Mouse (Mus musculus): Measurements from ENCODE around the gene Fam189a2. TPM values are rescaled to one million over a fixed set of nuclear protein-coding genes. Genes with fewer than 3 reads are reported as not detected.

Fam189a2 gene
- total and polyA plus RNA-seq, 2 experiments from 2014 or later: 2.5 to 16.9 TPM

- Histone ChIP-seq H3K4me3 (ENCODE audit: low read depth, low read length) (no peak overlapping the region), H3K4me1 (ENCODE audit: insufficient read depth, low read length) (0 out of 2 replicates have a peak, but pooled peaks cover 4% of the 10 kb centered on the region), H3K4me2 (ENCODE audit: low read depth, low read length, poor library complexity, severe bottlenecking) (no peak overlapping the region), H3K9me3 (ENCODE audit: low read length) (no peaks in the 10 kb centered on the region), H3K27me3 (ENCODE audit: insufficient read depth, low read length) (no peaks in the 10 kb centered on the region), H3K27ac (ENCODE audit: low read depth, low read length) (no peak overlapping the region), H3K36me3 (ENCODE audit: insufficient read depth, low read length) (no peaks in the 10 kb centered on the region), H3K9ac (replicated peaks; ENCODE audit: low read length, poor library complexity, severe bottlenecking) (no peak overlapping the region)
- DNase-seq (ENCODE audit: low spot score) (peak; percentile 69), ATAC-seq (ENCODE audit: low FRiP score) (no peak; the same call in 1 of the 2 replicates)
- TF ChIP-seq CTCF (IDR thresholded peaks at IDR 0.05): no peak; the same call in 1 of the 2 replicates
- 43% methylated on average over 3 of the region's 3 CpGs for WGBS
Observed at GRCm38 (mm10) chr19:23960275-23960674, 70.5 kb downstream of the Fam189a2 start.

- no peak for ATAC-seq (ENCODE audit: low FRiP score)
- Histone ChIP-seq H3K9ac (replicated peaks; ENCODE audit: low read length, poor library complexity, severe bottlenecking) (no peak overlapping the region), H3K4me3 (ENCODE audit: low read depth, low read length) (no peak overlapping the region), H3K9me3 (ENCODE audit: low read length) (no peaks in the 10 kb centered on the region), H3K27ac (ENCODE audit: low read depth, low read length) (no peak overlapping the region), H3K4me2 (ENCODE audit: low read depth, low read length, poor library complexity, severe bottlenecking) (no peak overlapping the region), H3K4me1 (ENCODE audit: insufficient read depth, low read length) (0 out of 2 replicates have a peak, but pooled peaks cover 4% of the 10 kb centered on the region), H3K36me3 (ENCODE audit: insufficient read depth, low read length) (no peaks in the 10 kb centered on the region), H3K27me3 (ENCODE audit: insufficient read depth, low read length) (no peaks in the 10 kb centered on the region)
- 42% methylated on average over 7 of the region's 7 CpGs for WGBS
- no peak for TF ChIP-seq CTCF (IDR thresholded peaks at IDR 0.05)
- peak; percentile 35 for DNase-seq (ENCODE audit: low spot score)
Observed at GRCm38 (mm10) chr19:23959870-23960269, 70.9 kb downstream of the Fam189a2 start.

GRCm38 (mm10) chr19:23958925-23959324, 71.9 kb downstream of the Fam189a2 start:
- 0 out of 2 replicates have a peak, but pooled peaks cover 4% of the 10 kb centered on the region for H3K4me1 ChIP-seq (ENCODE audit: insufficient read depth, low read length)
- ATAC-seq (ENCODE audit: low FRiP score) (no peak), DNase-seq (ENCODE audit: low spot score) (peak; percentile 66)
- no peak overlapping the region for H3K27ac ChIP-seq (ENCODE audit: low read depth, low read length)
- H3K9ac ChIP-seq (replicated peaks; ENCODE audit: low read length, poor library complexity, severe bottlenecking): no peak overlapping the region
- no peaks in the 10 kb centered on the region for H3K9me3 ChIP-seq (ENCODE audit: low read length)
- H3K36me3 ChIP-seq (ENCODE audit: insufficient read depth, low read length): no peaks in the 10 kb centered on the region
- no peak overlapping the region for H3K4me3 ChIP-seq (ENCODE audit: low read depth, low read length)
- H3K27me3 ChIP-seq (ENCODE audit: insufficient read depth, low read length): no peaks in the 10 kb centered on the region
- 47% methylated on average over 6 of the region's 6 CpGs for WGBS
- H3K4me2 ChIP-seq (ENCODE audit: low read depth, low read length, poor library complexity, severe bottlenecking): no peak overlapping the region
- TF ChIP-seq CTCF (IDR thresholded peaks at IDR 0.05): peak; percentile 79

- Histone ChIP-seq H3K27me3 (ENCODE audit: insufficient read depth, low read length) (no peaks in the 10 kb centered on the region), H3K4me1 (ENCODE audit: insufficient read depth, low read length) (0 out of 2 replicates have a peak, but pooled peaks cover 4% of the 10 kb centered on the region), H3K9ac (replicated peaks; ENCODE audit: low read length, poor library complexity, severe bottlenecking) (no peak overlapping the region), H3K9me3 (ENCODE audit: low read length) (no peaks in the 10 kb centered on the region), H3K4me3 (ENCODE audit: low read depth, low read length) (no peak overlapping the region), H3K4me2 (ENCODE audit: low read depth, low read length, poor library complexity, severe bottlenecking) (no peak overlapping the region), H3K36me3 (ENCODE audit: insufficient read depth, low read length) (no peaks in the 10 kb centered on the region), H3K27ac (ENCODE audit: low read depth, low read length) (no peak overlapping the region)
- no peak for ATAC-seq (ENCODE audit: low FRiP score)
- WGBS: 80% methylated on average over 7 of the region's 7 CpGs
- TF ChIP-seq CTCF (IDR thresholded peaks at IDR 0.05): no peak
- DNase-seq (ENCODE audit: low spot score): no peak
Observed at GRCm38 (mm10) chr19:23957563-23957962, 73.3 kb downstream of the Fam189a2 start.

- H3K27me3 ChIP-seq (ENCODE audit: insufficient read depth, low read length): no peaks in the 10 kb centered on the region
- no peak overlapping the region for H3K4me2 ChIP-seq (ENCODE audit: low read depth, low read length, poor library complexity, severe bottlenecking)
- ATAC-seq (ENCODE audit: low FRiP score): no peak
- no peaks in the 10 kb centered on the region for H3K9me3 ChIP-seq (ENCODE audit: low read length)
- no peaks in the 10 kb centered on the region for H3K36me3 ChIP-seq (ENCODE audit: insufficient read depth, low read length)
- no peak overlapping the region for H3K9ac ChIP-seq (replicated peaks; ENCODE audit: low read length, poor library complexity, severe bottlenecking)
- no peak overlapping the region for H3K4me3 ChIP-seq (ENCODE audit: low read depth, low read length)
- no peak overlapping the region for H3K27ac ChIP-seq (ENCODE audit: low read depth, low read length)
- TF ChIP-seq CTCF (IDR thresholded peaks at IDR 0.05): no peak
- no peak for DNase-seq (ENCODE audit: low spot score)
- H3K4me1 ChIP-seq (ENCODE audit: insufficient read depth, low read length): 0 out of 2 replicates have a peak, but pooled peaks cover 4% of the 10 kb centered on the region
- 68% methylated on average over 17 of the region's 17 CpGs for WGBS
Observed at GRCm38 (mm10) chr19:23956299-23956975, 74.4 kb downstream of the Fam189a2 start.

- 95% methylated on average over 8 of the region's 8 CpGs for WGBS
- H3K4me1 ChIP-seq (ENCODE audit: insufficient read depth, low read length): 0 out of 2 replicates have a peak, but pooled peaks cover under 1% of the 10 kb centered on the region
Observed at GRCm38 (mm10) chr19:23955461-23955860, 75.4 kb downstream of the Fam189a2 start.

More at GRCm38 (mm10) chr19:23955461-23955860, 75.4 kb downstream of the Fam189a2 start:
- H3K36me3 ChIP-seq (ENCODE audit: insufficient read depth, low read length): no peaks in the 10 kb centered on the region
- ATAC-seq (ENCODE audit: low FRiP score) (no peak), DNase-seq (ENCODE audit: low spot score) (no peak)
- no peak for TF ChIP-seq CTCF (IDR thresholded peaks at IDR 0.05)
- no peaks in the 10 kb centered on the region for H3K9me3 ChIP-seq (ENCODE audit: low read length)
- no peak overlapping the region for H3K9ac ChIP-seq (replicated peaks; ENCODE audit: low read length, poor library complexity, severe bottlenecking)
- no peak overlapping the region for H3K27ac ChIP-seq (ENCODE audit: low read depth, low read length)
- no peak overlapping the region for H3K4me2 ChIP-seq (ENCODE audit: low read depth, low read length, poor library complexity, severe bottlenecking)
- H3K27me3 ChIP-seq (ENCODE audit: insufficient read depth, low read length): no peaks in the 10 kb centered on the region
- no peak overlapping the region for H3K4me3 ChIP-seq (ENCODE audit: low read depth, low read length)

Data from midbrain, postnatal 0 days (tissue).